Mouse (Mus musculus): ENCODE results near the gene Csf2rb.
"Not testable (repeated sequence)": the region's sequence is repeated elsewhere in the genome, so short reads cannot be mapped to it uniquely, and the experiment has no call there.

Csf2rb gene

GRCm38 (mm10) chr15:78325671-78326339 lies at the start of gene Csf2rb:
Csf2rb (plus strand) TSS chr15:78325752.
- in situ Hi-C loops (cut with MboI), result no loop called here

DNA sequence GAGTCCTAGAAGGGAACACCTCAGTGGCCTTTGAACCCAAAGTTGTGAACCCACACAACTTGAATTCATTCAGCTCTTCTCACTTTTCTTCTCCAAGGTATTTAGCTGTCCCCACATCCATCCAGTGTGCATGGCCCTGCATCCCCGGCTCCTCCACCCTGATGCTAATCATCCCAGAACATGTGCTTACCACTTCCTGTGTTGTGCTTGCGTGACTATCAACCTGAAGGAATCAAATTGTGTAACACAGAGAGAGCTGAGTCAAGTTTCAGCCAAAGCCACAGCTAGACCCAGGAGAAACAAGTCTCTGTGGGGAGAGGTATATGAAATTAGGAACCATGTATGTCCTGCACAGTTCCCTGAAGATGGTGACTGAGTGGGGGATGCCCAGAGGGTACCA lies 47.2 kb upstream of the Csf2rb start:
- in situ Hi-C loops (cut with MboI), result no loop called here

GRCm38 (mm10) chr15:78287941-78288340 lies 37.6 kb upstream of the Csf2rb start:
- in situ Hi-C loops (cut with MboI), result no loop called here

DNA sequence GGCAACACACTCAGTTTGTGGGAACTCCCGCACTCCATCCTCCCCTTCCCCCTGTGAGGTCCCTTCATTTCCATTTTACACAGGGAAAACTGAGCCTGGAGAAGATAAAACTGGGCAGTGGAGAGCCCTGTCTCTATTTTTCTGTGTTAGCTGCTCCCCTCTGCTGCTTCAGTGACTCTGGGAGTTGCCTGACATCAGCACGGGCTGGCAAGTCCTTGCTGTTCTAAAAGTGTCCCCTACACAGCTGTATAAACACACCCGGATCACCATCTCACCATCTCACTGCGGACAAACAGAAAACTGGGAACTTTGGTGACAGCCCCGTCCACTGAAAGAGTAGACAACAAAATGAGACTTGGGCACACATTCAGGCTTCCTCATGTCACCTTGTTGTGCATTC lies 35.8 kb upstream of the Csf2rb start:
- in situ Hi-C loops (cut with MboI), result not testable (repeated sequence)

GRCm38 (mm10) chr15:78293228-78293627 lies 32.3 kb upstream of the Csf2rb start:
- in situ Hi-C loops (cut with MboI), result not testable (repeated sequence)

DNA sequence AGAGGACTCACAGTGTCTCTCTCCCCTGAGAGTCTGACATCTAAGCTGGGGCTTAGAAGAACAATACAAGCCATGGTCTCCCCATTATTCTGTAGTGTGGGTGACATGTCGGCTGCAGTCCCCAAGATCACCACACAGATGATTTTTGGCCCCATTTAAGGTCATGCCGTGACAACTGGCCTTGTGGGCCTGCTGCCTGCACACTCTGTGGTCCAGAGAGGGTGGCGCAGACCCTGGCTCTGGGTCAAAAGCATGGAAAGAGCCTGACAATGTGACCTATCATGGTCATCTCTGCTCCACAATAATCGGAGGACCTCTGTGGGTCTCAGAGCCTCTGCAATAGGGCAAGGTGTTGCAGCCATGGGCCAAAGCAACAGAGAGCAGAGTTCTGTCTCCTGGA lies 31.8 kb upstream of the Csf2rb start:
- in situ Hi-C loops (cut with MboI), result no loop called here

- in situ Hi-C loops (cut with MboI), result no loop called here
Observed at GRCm38 (mm10) chr15:78298558-78298957, 27.0 kb upstream of the Csf2rb start.

- in situ Hi-C loops (cut with MboI), result no loop called here
Observed at GRCm38 (mm10) chr15:78299641-78300040, 25.9 kb upstream of the Csf2rb start.

- in situ Hi-C loops (cut with MboI), result no loop called here
Observed at GRCm38 (mm10) chr15:78300773-78301172, 24.8 kb upstream of the Csf2rb start.

GRCm38 (mm10) chr15:78302718-78303117 lies 22.8 kb upstream of the Csf2rb start:
- in situ Hi-C loops (cut with MboI), result no loop called here

DNA sequence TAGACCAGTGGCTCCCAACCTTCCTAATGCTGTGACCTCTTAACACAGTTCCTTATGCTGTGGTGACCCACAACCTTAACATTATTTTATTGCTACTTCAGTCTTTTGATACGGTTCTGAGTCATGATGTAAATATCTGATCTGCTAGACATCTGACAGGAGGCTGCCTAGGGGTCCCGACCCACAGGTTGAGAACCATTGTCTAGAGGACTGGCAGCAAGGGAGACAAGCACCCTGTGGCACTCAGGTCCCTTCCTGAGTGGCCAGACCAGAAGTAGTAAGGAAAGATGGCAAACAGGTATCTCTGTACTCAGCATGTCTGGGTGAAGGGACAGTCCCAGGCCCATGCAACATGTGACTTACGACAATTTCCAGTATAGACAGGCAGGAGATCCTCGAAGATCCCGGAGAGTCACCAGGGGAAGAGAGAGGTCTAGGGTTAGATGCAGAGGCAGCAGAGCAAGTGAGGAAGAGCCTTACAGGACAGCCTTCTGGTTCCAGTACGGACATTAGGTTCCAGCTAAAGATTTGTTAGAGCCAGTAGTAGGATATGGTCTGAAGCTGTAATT lies 21.8 kb upstream of the Csf2rb start:
- in situ Hi-C loops (cut with MboI), result no loop called here

DNA sequence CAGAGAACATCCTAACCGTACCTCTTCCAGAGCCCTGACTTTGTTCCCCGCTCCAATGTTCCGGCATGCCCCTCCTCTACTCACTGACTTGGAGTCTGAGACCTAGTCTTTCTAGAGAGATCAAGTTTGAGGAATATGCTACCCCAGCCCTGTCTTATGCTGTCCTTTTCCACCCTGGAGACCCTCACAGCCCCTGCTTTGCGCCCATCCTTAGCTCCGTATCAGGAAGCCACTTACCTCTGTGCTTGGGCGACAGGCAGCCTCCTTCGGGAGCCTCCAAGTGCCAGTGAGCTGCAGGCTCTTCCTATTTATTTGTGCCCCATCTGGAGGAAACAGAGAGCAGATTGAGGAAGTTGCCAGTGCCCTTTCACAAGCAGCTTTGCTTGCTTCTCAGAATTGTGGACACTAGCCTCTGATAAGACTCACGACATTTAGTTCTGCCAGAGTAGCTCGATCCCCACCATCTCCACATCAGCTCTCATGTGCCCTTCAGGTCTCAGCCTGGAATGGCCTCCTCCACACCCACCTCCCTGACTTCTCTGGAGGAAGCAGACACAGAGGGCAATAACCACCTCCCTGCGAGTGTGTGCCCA lies 20.1 kb upstream of the Csf2rb start, which contains the start of gene Csf2rb2:
Gene Csf2rb2, minus strand, starts transcription at position 381 of the 593 bp plus-strand sequence.
- in situ Hi-C loops (cut with MboI), result no loop called here

DNA sequence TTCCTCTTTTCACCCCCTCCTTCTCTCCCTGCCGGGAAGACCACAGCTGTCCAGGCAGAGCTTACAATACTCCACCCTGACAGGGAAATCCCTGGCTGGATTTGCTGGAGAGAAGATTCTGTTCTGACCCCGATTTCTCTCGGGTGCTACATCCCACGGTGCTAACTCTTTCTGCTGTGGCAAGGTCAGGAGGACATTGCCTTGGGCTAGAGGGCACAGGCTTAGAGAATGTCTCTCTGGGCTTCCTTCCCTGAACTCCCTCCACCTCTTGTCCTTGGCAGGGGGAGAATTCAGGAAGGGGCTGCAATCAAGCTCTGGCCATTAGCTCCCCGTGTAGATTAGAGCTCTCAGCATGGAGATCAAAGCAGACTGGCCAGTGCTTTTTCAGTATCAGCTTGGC lies 15.7 kb upstream of the Csf2rb start:
- in situ Hi-C loops (cut with MboI), result no loop called here

DNA sequence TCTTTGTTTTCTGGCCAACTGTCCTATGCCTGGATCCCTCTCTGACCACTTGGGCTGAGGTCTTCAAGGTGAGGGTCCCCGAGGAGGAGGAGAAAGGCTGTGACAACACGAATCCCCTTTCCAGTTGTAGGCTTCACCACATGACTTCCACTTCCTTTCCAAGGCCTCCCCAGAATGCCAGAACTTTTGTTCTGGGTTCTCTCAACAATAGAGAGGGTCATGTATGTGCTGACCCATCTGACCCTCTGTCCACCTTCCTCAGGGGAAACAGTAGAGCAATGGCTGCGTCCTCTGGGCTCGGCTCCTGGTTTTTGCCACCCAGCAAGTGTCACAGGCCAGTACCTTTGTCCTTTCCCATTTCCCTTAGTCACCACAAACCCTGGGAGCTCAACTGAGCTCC lies 14.6 kb upstream of the Csf2rb start:
- in situ Hi-C loops (cut with MboI), result no loop called here

DNA sequence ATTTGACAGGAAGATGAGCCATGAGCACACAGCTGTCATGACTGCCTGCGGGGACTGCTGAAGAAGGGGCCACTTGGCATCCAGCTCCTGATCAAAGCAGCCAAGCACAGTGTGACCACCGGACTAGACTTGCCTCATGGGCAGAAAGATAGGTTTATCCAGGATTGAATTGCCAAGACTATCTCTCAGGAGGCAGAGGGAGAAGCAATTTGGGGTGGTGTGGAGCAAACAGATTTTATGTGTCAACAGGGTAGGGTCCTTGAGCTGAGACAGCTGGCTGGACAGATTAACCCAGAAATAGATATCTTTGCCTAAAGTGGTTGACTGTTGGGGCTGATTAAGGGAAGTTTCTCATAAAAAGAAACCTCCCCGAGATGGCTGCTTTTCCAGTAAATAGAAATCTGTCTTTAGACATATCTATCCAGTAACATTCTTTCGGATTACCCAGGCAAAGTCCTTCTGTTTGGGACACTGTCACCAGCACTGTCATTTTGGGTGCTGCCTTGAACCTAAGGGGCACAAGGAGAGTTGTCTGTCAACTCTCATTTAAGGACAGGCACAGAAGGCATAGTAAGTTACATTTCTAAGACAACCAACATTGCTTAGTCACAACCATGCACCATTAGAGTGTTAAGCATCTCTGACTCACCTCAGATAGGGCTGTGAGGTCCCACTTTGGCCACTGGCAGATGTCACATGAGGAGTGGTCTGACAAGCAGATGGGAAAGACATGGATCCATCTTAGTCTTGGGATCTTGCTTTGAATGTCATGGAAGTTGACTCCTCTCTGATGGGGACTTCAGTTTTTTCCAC lies 12.9 kb upstream of the Csf2rb start:
- in situ Hi-C loops (cut with MboI), result not testable (repeated sequence)

- in situ Hi-C loops (cut with MboI), result not testable (repeated sequence)
Observed at GRCm38 (mm10) chr15:78313659-78314058, 11.9 kb upstream of the Csf2rb start.

DNA sequence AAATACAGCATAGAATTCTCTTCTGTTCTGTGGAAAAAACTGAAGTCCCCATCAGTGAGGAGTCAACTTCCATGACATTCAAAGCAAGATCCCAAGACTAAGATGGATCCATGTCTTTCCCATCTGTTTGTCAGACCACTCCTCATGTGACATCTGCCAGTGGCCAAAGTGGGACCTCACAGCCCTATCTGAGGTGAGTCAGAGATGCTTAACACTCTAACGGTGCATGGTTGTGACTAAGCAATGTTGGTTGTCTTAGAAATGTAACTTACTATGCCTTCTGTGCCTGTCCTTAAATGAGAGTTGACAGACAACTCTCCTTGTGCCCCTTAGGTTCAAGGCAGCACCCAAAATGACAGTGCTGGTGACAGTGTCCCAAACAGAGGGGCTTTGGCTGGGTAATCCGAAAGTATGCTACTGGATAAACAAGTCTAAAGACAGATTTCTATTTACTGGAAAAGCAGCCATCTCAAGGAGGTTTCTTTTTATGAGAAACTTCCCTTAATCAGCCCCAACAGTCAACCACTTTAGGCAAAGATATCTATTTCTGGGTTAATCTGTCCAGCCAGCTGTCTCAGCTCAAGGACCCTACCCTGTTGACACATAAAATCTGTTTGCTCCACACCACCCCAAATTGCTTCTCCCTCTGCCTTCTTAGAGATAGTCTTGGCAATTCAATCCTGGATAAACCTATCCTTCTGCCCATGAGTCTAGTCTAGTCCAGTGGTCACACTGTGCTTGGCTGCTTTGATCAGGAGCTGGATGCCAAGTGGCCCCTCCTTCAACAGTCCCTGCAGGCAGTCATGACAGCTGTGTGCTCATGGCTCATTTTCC lies 7.0 kb upstream of the Csf2rb start:
- in situ Hi-C loops (cut with MboI), result not testable (repeated sequence)

GRCm38 (mm10) chr15:78320825-78321496 lies 4.6 kb upstream of the Csf2rb start:
- in situ Hi-C loops (cut with MboI), result no loop called here

- in situ Hi-C loops (cut with MboI), result no loop called here
Observed at GRCm38 (mm10) chr15:78323366-78323765, 2.2 kb upstream of the Csf2rb start.

DNA sequence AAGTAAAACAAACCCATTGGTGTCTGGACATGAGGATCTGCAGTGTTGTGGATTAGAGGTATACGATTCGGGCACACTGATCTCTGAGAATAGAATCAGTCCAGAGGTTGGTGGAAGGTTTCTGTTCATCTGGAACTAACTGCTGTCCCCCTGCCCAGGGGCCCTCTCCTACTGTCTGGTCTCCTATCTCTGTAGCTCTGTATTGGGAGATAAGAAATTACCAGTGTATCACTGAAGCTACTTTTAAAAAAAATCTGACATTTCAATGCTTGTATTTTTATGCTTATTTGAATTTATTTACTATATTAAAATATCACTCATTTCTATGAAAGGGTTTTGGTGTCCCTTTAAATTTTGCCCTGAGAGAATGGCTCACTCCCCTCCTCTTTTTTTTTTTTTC lies 1.3 kb upstream of the Csf2rb start:
- in situ Hi-C loops (cut with MboI), result no loop called here

DNA sequence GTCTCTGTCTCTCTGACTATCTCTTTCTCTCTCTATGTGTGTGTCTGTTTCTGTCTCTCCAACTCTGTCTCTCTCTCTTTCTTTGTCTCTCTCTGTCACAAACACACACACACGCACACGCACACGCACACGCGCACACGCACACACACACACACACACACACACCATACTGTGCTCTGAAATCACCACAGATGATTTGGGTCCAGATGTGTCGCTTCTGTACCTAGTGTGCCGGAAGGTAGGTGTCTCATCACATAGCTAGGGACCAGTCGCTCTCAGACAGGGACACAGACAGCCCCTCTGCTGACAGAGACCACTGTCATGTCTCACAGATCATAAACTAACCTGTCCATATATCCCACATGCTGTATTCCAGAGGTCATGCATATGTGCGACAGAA lies 1.2 kb downstream of the Csf2rb start:
- in situ Hi-C loops (cut with MboI), result no loop called here
